9 mouse cellular contexts compared by ENCODE assay signal in genomic region chr9:57259736-57260135, GRCm38 (mm10). TPM values are rescaled to one million over a fixed set of nuclear protein-coding genes. Genes with fewer than 3 reads are reported as not detected.
A peak's percentile ranks its signal among the peaks of the same experiment; 100 is the strongest.
DNase-seq lines count a peak whose midpoint lies in the region; ATAC-seq and TF ChIP-seq lines count a peak whose summit lies in the region.
"Had no signal": no experiment of that assay in that cellular context is flagged by ENCODE, and none has a peak within 500 bp of the region (broad histone marks: within the 10 kb centered on the region; RNA-seq: fewer than 3 reads in every experiment).

No protein-coding gene starts in this region.

- no peak overlapping the region for H3K4me2 ChIP-seq in limb, embryonic 11.5 days (ENCODE audit: low read depth, severe bottlenecking)

- TF ChIP-seq EP300 in heart, adult 2 months (IDR thresholded peaks at IDR 0.05; ENCODE audit: insufficient read depth, low read depth, low read length) = peak; percentile 97

- no peak overlapping the region for H3K27ac ChIP-seq in cortical plate, adult 2 months (ENCODE audit: insufficient read depth, low read length)
- H3K27ac ChIP-seq in heart, adult 2 months = no peak overlapping the region
- no peak overlapping the region for H3K27ac ChIP-seq in limb, embryonic 11.5 days (replicated peaks; ENCODE audit: low read depth, low read length)
- H3K27ac ChIP-seq: embryonic facial prominence, embryonic 12.5 days had no signal

- no peaks in the 10 kb centered on the region for H3K36me3 ChIP-seq in heart, adult 2 months (ENCODE audit: control insufficient read depth, insufficient read depth, low read length)
- H3K36me3 ChIP-seq in limb, embryonic 11.5 days (ENCODE audit: control insufficient read depth, insufficient read depth, low read length) = peaks cover 14% of the 10 kb centered on the region

- no peak overlapping the region for H3K4me3 ChIP-seq in cortical plate, adult 2 months (ENCODE audit: insufficient read depth, low read length)
- no peak overlapping the region for H3K4me3 ChIP-seq in heart, adult 2 months
- no peak overlapping the region for H3K4me3 ChIP-seq in limb, embryonic 11.5 days (ENCODE audit: low read depth, low read length)
- H3K4me3 ChIP-seq: embryonic facial prominence, embryonic 12.5 days had no signal

- DNase-seq in 3134 (ENCODE audit: extremely low read depth, insufficient read length, low spot score) = peak; percentile 73
- peak; percentile 94 for DNase-seq in adipocyte (ENCODE audit: low spot score)
- DNase-seq in heart, adult 2 months = peak; percentile 90 to 95
- peak; percentile 86 to 96 for DNase-seq in kidney, adult 8-10 months
- DNase-seq in limb, embryonic 11.5 days (ENCODE audit: low spot score) = peak; percentile 95
- DNase-seq in spleen, postnatal 4 days (ENCODE audit: low spot score in 2 of 2) = peak; percentile 96 to 99

- no peaks in the 10 kb centered on the region for H3K27me3 ChIP-seq in heart, adult 2 months (ENCODE audit: control insufficient read depth, insufficient read depth, low read length)
- no peaks in the 10 kb centered on the region for H3K27me3 ChIP-seq in limb, embryonic 11.5 days (ENCODE audit: control insufficient read depth, insufficient read depth, low read length)

- WGBS in heart, adult 2 months = 1% methylated on average over 3 of the region's 3 CpGs
- WGBS in limb, embryonic 11.5 days = 6% methylated on average over 3 of the region's 3 CpGs

- peak; percentile 93 for TF ChIP-seq CTCF in cortical plate, adult 2 months (IDR thresholded peaks at IDR 0.05; ENCODE audit: extremely low read depth, insufficient read depth, low read length)
- TF ChIP-seq CTCF in heart, adult 2 months (IDR thresholded peaks at IDR 0.05) = peak; percentile 94

- TF ChIP-seq POLR2A in cortical plate, adult 2 months (IDR thresholded peaks at IDR 0.05; ENCODE audit: extremely low read depth, insufficient read depth, low read length) = no peak
- TF ChIP-seq POLR2A in heart, adult 2 months (IDR thresholded peaks at IDR 0.05; ENCODE audit: insufficient read depth, low read depth, low read length) = no peak

- intact Hi-C loops in heart, adult 2 months (cut with DNase I) = loop anchor here (1.0 to 10.0 kb wide), 4 partner anchors 93 to 395 kb away; partner anchors contain the start of gene Csk

- no peaks in the 10 kb centered on the region for H3K9me3 ChIP-seq in limb, embryonic 11.5 days (ENCODE audit: control insufficient read depth, low read length)
- H3K9me3 ChIP-seq: embryonic facial prominence, embryonic 12.5 days had no signal

- no peak overlapping the region for H3K9ac ChIP-seq in heart, adult 2 months (ENCODE audit: low read depth, low read length)
- H3K9ac ChIP-seq in limb, embryonic 11.5 days (ENCODE audit: low read length) = no peak overlapping the region
- H3K9ac ChIP-seq: embryonic facial prominence, embryonic 12.5 days had no signal

- H3K4me1 ChIP-seq in cortical plate, adult 2 months (ENCODE audit: control insufficient read depth, insufficient read depth, low read length) = peaks cover 2% of the 10 kb centered on the region; the same call in 1 of the 2 replicates
- peaks cover 5% of the 10 kb centered on the region for H3K4me1 ChIP-seq in heart, adult 2 months (ENCODE audit: control insufficient read depth, insufficient read depth, low read length)
- H3K4me1 ChIP-seq in limb, embryonic 11.5 days (ENCODE audit: control insufficient read depth, insufficient read depth, low read length) = peaks cover 9% of the 10 kb centered on the region

- H3K79me2 ChIP-seq in heart, adult 2 months (replicated peaks; ENCODE audit: control insufficient read depth, insufficient read depth, low read length) = peaks cover 4% of the 10 kb centered on the region

- ATAC-seq in limb, embryonic 11.5 days (ENCODE audit: insufficient number of reproducible peaks, low FRiP score, low TSS enrichment, low read depth) = no peak
- ATAC-seq in monocyte, adult 5-6 weeks (replicated peaks; ENCODE audit: insufficient number of reproducible peaks, low FRiP score, low TSS enrichment, poor library complexity, severe bottlenecking) = peak; percentile 71

RNA-seq across cellular contexts. Expression of gene 1700017B05Rik, which starts 2.7 kb away (rescaled TPM):
- polyA plus RNA-seq in cortical plate, adult 2 months (2012; rRNA removed) = 4.1 and 4.7 TPM in 2 replicates
- 10 to 100 TPM in 1 of 2 experiments, 1 to 10 TPM in 1; 8.6 to 11.8 TPM for total RNA-seq in heart, adult 2 months (2021)
- polyA plus RNA-seq in heart, adult 2 months (2012; rRNA removed) = 6.1 and 6.5 TPM in 2 replicates
- polyA plus RNA-seq in limb, embryonic 11.5 days (2014; fragmentation: Nextera tagmentation; extraction: Ambion mirVana) = 13.9 and 15.6 TPM in 2 replicates
- 11.4 to 26.8 TPM (median 12.9 TPM) in 3 replicates for total RNA-seq in monocyte, adult 5-6 weeks (2017)

RNA-seq across cellular contexts. Expression of gene Trcg1, which starts 23.4 kb away (rescaled TPM):
- polyA plus RNA-seq in cortical plate, adult 2 months (2012; rRNA removed) = not detected in 2 replicates
- total RNA-seq in heart, adult 2 months (2021) = not detected
- not detected in 2 replicates for polyA plus RNA-seq in heart, adult 2 months (2012; rRNA removed)
- polyA plus RNA-seq in limb, embryonic 11.5 days (2014; fragmentation: Nextera tagmentation; extraction: Ambion mirVana) = not detected in 2 replicates
- total RNA-seq in monocyte, adult 5-6 weeks (2017) = not detected in 3 replicates
- polyA plus RNA-seq: embryonic facial prominence, embryonic 12.5 days had no signal
